Mouse (Mus musculus) adrenal gland, adult (tissue): Measurements from ENCODE around the gene Galr3.
"Not testable (repeated sequence)": the region's sequence is repeated elsewhere in the genome, so short reads cannot be mapped to it uniquely, and the experiment has no call there.

Source experiments
- DNase-seq, 2 experiments: peaks; one replicate each; pipeline ENCODE4 v3.0.0; 2022 to 2023; ENCODE audit warnings: low spot score in 1 of 2; ENCODE audit not compliant: inconsistent age in 2 of 2

The Galr3 gene

GRCm38 (mm10) chr15:79041585-79041984, at the start of gene Galr3:
Gene Galr3, plus strand, starts transcription at chr15:79041885.
- no peak for DNase-seq

- DNase-seq, result peak in 1 of 2 experiments; percentile 31
These were observed 49.5 kb upstream of the Galr3 start for GRCm38 (mm10) chr15:78992235-78992634.

- DNase-seq, result peak in 1 of 2 experiments; percentile 18
These were observed 48.8 kb upstream of the Galr3 start for GRCm38 (mm10) chr15:78992925-78993324.

GRCm38 (mm10) chr15:78995916-78996315, 45.8 kb upstream of the Galr3 start:
- DNase-seq, result peak in 1 of 2 experiments; percentile 50

GRCm38 (mm10) chr15:78996663-78997062, 45.0 kb upstream of the Galr3 start:
- peak; percentile 16 to 49 for DNase-seq

GRCm38 (mm10) chr15:78998348-78998747, 43.3 kb upstream of the Galr3 start:
- DNase-seq, result no peak

GRCm38 (mm10) chr15:78999586-78999985, 42.1 kb upstream of the Galr3 start:
- DNase-seq, result no peak

GRCm38 (mm10) chr15:79000357-79000791, 41.3 kb upstream of the Galr3 start:
- DNase-seq, result no peak

- DNase-seq, result peak; percentile 47 to 74
These were observed 40.1 kb upstream of the Galr3 start for GRCm38 (mm10) chr15:79001559-79001958.

- peak; percentile 90 to 91 for DNase-seq
These were observed 39.6 kb upstream of the Galr3 start for GRCm38 (mm10) chr15:79002036-79002435.

GRCm38 (mm10) chr15:79003079-79003478, 38.6 kb upstream of the Galr3 start:
- peak; percentile 56 to 82 for DNase-seq

GRCm38 (mm10) chr15:79005581-79005980, 36.1 kb upstream of the Galr3 start:
- DNase-seq, result no peak

GRCm38 (mm10) chr15:79006638-79007037, 35.0 kb upstream of the Galr3 start:
- no peak for DNase-seq

GRCm38 (mm10) chr15:79007059-79007458, 34.6 kb upstream of the Galr3 start:
- DNase-seq, result no peak

- DNase-seq, result not testable (repeated sequence)
These were observed 33.8 kb upstream of the Galr3 start for GRCm38 (mm10) chr15:79007836-79008235.

- peak in 1 of 2 experiments; percentile 45 for DNase-seq
These were observed 32.0 kb upstream of the Galr3 start for GRCm38 (mm10) chr15:79009734-79010133.

GRCm38 (mm10) chr15:79011550-79011949, 30.1 kb upstream of the Galr3 start:
- DNase-seq, result no peak

GRCm38 (mm10) chr15:79013382-79013781, 28.3 kb upstream of the Galr3 start:
- DNase-seq, result no peak

- DNase-seq, result no peak
These were observed 23.5 kb upstream of the Galr3 start for GRCm38 (mm10) chr15:79018191-79018590.

GRCm38 (mm10) chr15:79018886-79019285, 22.8 kb upstream of the Galr3 start:
- no peak for DNase-seq

GRCm38 (mm10) chr15:79022671-79023230, 18.9 kb upstream of the Galr3 start:
- peak in 1 of 2 experiments; percentile 62 for DNase-seq

- no peak for DNase-seq
These were observed 18.3 kb upstream of the Galr3 start for GRCm38 (mm10) chr15:79023366-79023765.

GRCm38 (mm10) chr15:79025687-79026308, 15.9 kb upstream of the Galr3 start:
- DNase-seq, result no peak
